27 mouse cellular contexts compared by ENCODE assay signal in genomic region chrX:142829866-142830470, GRCm38 (mm10).
A peak's percentile ranks its signal among the peaks of the same experiment; 100 is the strongest.
DNase-seq lines count a peak whose midpoint lies in the region; ATAC-seq and TF ChIP-seq lines count a peak whose summit lies in the region.
"Had no signal": no experiment of that assay in that cellular context is flagged by ENCODE, and none has a peak within 500 bp of the region (broad histone marks: within the 10 kb centered on the region; RNA-seq: fewer than 3 reads in every experiment).

No protein-coding gene starts in this region.

- H3K4me2 ChIP-seq in heart, postnatal 0 days (ENCODE audit: low read depth, low read length), result no peak overlapping the region
- H3K4me2 ChIP-seq: embryonic facial prominence, embryonic 13.5 days; heart, embryonic 12.5 days; kidney, embryonic 15.5 days; limb, embryonic 13.5 days; midbrain, embryonic 15.5 days; neural tube, embryonic 15.5 days had no signal

- DNase-seq in heart, adult 11 months, result peak; percentile 93
- no peak for DNase-seq in heart, postnatal 36 days
- DNase-seq in heart, postnatal 0 days (ENCODE audit: low spot score), result no peak
- DNase-seq in heart, postnatal 25 days (ENCODE audit: low spot score), result no peak
- peak; percentile 45 for DNase-seq in 416B (ENCODE audit: low read depth)
- no peak for DNase-seq in limb, embryonic 10.5 days (ENCODE audit: low spot score)
- DNase-seq in layer of hippocampus, postnatal 10 days (ENCODE audit: low spot score in 2 of 2), result no peak
- DNase-seq: adrenal gland, postnatal 14 days; cerebellum, adult 11 months; cerebellum, adult 9-10 months; embryo, embryonic 11 days; forebrain, postnatal 0 days; kidney, adult 18-20 months; kidney, postnatal 25 days; lung, postnatal 4 days; retina, postnatal 1 day; right cerebral cortex, postnatal 14 days had no signal

- intact Hi-C loops in heart, postnatal 36 days (cut with DNase I), result no loop called here
- intact Hi-C loops in heart, postnatal 25 days (cut with DNase I), result no loop called here

- H3K4me3 ChIP-seq in heart, postnatal 0 days (ENCODE audit: low read depth, low read length), result no peak overlapping the region
- no peak overlapping the region for H3K4me3 ChIP-seq in limb, embryonic 10.5 days
- H3K4me3 ChIP-seq: embryonic facial prominence, embryonic 13.5 days; heart, embryonic 12.5 days; kidney, embryonic 15.5 days; left cerebral cortex, adult 2 months; limb, embryonic 13.5 days; midbrain, embryonic 15.5 days; neural tube, embryonic 15.5 days had no signal

- 57% methylated on average over 12 of the region's 12 CpGs for WGBS in heart, postnatal 0 days
- 94% methylated on average over 12 of the region's 12 CpGs for WGBS in limb, embryonic 10.5 days

- H3K9ac ChIP-seq in heart, postnatal 0 days (replicated peaks; ENCODE audit: low read depth, low read length), result no peak overlapping the region
- H3K9ac ChIP-seq: embryonic facial prominence, embryonic 13.5 days; forebrain, postnatal 0 days; heart, embryonic 12.5 days; kidney, embryonic 15.5 days; limb, embryonic 13.5 days; midbrain, embryonic 15.5 days; neural tube, embryonic 15.5 days had no signal

- H3K27ac ChIP-seq in heart, postnatal 0 days (ENCODE audit: low read depth), result peak overlapping the region; percentile 92
- no peak overlapping the region for H3K27ac ChIP-seq in limb, embryonic 10.5 days
- H3K27ac ChIP-seq: embryonic facial prominence, embryonic 13.5 days; kidney, embryonic 15.5 days; left cerebral cortex, adult 2 months; limb, embryonic 13.5 days; midbrain, embryonic 15.5 days; neural tube, embryonic 15.5 days had no signal

- TF ChIP-seq CTCF in heart, postnatal 0 days (IDR thresholded peaks at IDR 0.05; ENCODE audit: low read depth), result no peak

- peak; percentile 18 for ATAC-seq in heart, postnatal 0 days (ENCODE audit: insufficient read depth, low read depth)
- ATAC-seq in megakaryocyte-erythroid progenitor cell, adult 5-6 weeks (replicated peaks; ENCODE audit: low FRiP score, low TSS enrichment, poor library complexity, severe bottlenecking), result peak; percentile 55; the same call in 1 of the 2 replicates
- ATAC-seq: forebrain, postnatal 0 days; hindbrain, embryonic 16.5 days; midbrain, embryonic 15.5 days had no signal

- no peaks in the 10 kb centered on the region for H3K36me3 ChIP-seq in heart, postnatal 0 days (replicated peaks; ENCODE audit: control insufficient read depth, insufficient read depth, low read length)
- peaks cover 17% of the 10 kb centered on the region for H3K36me3 ChIP-seq in limb, embryonic 10.5 days
- H3K36me3 ChIP-seq: embryonic facial prominence, embryonic 13.5 days; kidney, embryonic 15.5 days; limb, embryonic 13.5 days; midbrain, embryonic 15.5 days; neural tube, embryonic 15.5 days had no signal

- peaks cover 24% of the 10 kb centered on the region for H3K4me1 ChIP-seq in heart, postnatal 0 days (ENCODE audit: control insufficient read depth, insufficient read depth)
- peaks cover 8% of the 10 kb centered on the region for H3K4me1 ChIP-seq in limb, embryonic 10.5 days
- H3K4me1 ChIP-seq: midbrain, embryonic 15.5 days; neural tube, embryonic 15.5 days had no signal

- no peaks in the 10 kb centered on the region for H3K9me3 ChIP-seq in heart, postnatal 0 days (replicated peaks; ENCODE audit: control insufficient read depth, low read length)
- H3K9me3 ChIP-seq in limb, embryonic 10.5 days (replicated peaks), result no peaks in the 10 kb centered on the region
- H3K9me3 ChIP-seq: embryonic facial prominence, embryonic 13.5 days; G1E; heart, embryonic 12.5 days; kidney, embryonic 15.5 days; limb, embryonic 13.5 days; midbrain, embryonic 15.5 days; neural tube, embryonic 15.5 days had no signal

- TF ChIP-seq EP300 in heart, postnatal 0 days (IDR thresholded peaks at IDR 0.05; ENCODE audit: low read depth), result no peak

- no peaks in the 10 kb centered on the region for H3K27me3 ChIP-seq in heart, postnatal 0 days (ENCODE audit: control insufficient read depth, insufficient read depth, low read length)
- peaks cover 89% of the 10 kb centered on the region for H3K27me3 ChIP-seq in limb, embryonic 10.5 days (ENCODE audit: low read depth, poor library complexity, severe bottlenecking)
- H3K27me3 ChIP-seq: heart, embryonic 12.5 days; midbrain, embryonic 15.5 days; neural tube, embryonic 15.5 days had no signal

Comparison
In these comparisons a context has a peak if more than half of its experiments do, and no peak if none do; other contexts are left out.
1. DNase-seq: peak in heart, adult 11 months (single experiment) and 416B (single experiment); none in heart, postnatal 36 days (0 of 2), heart, postnatal 0 days (single experiment), heart, postnatal 25 days (single experiment), limb, embryonic 10.5 days (single experiment) and layer of hippocampus, postnatal 10 days (0 of 2).